Mouse (Mus musculus): ENCODE measurements around the gene Lmo1. TPM values are rescaled to one million over a fixed set of nuclear protein-coding genes. Genes with fewer than 3 reads are reported as not detected.

Gene Lmo1
- polyA plus RNA-seq, 1 experiment from 2014 or later = 50.5 TPM

DNA sequence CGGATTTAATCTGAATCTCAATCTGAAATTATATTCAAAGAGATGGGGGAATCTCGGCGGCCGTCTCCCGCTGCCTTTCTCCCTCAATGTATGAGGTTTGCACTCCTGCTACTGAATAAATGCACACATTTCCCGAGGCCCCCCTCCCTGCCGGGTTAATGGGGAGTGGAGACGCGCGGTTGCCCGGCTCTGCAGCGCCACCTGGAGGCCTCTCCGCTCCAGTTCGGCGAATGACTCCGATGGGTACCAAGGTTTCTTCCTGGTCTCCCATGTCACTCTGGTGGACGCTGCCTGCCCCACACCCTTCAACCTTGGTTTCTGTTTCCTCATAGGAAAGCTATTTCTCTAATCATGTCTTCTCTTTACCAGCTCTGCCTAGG, 4.6 kb downstream of the Lmo1 start:
- H3K4me1 ChIP-seq = peaks cover 83% of the 10 kb centered on the region
- H3K27ac ChIP-seq = peak overlapping the region; percentile 86
- H3K9me3 ChIP-seq (replicated peaks) = no peaks in the 10 kb centered on the region
- H3K4me3 ChIP-seq = peak overlapping the region; percentile 62
- peak overlapping the region; percentile 74 for H3K9ac ChIP-seq
- H3K27me3 ChIP-seq = peaks cover 55% of the 10 kb centered on the region
- no peaks in the 10 kb centered on the region for H3K36me3 ChIP-seq (ENCODE audit: poor library complexity, severe bottlenecking)
- peak; percentile 55 for ATAC-seq
- WGBS = under 1% methylated on average over 17 of the region's 17 CpGs
- peak overlapping the region; percentile 89 for H3K4me2 ChIP-seq

DNA sequence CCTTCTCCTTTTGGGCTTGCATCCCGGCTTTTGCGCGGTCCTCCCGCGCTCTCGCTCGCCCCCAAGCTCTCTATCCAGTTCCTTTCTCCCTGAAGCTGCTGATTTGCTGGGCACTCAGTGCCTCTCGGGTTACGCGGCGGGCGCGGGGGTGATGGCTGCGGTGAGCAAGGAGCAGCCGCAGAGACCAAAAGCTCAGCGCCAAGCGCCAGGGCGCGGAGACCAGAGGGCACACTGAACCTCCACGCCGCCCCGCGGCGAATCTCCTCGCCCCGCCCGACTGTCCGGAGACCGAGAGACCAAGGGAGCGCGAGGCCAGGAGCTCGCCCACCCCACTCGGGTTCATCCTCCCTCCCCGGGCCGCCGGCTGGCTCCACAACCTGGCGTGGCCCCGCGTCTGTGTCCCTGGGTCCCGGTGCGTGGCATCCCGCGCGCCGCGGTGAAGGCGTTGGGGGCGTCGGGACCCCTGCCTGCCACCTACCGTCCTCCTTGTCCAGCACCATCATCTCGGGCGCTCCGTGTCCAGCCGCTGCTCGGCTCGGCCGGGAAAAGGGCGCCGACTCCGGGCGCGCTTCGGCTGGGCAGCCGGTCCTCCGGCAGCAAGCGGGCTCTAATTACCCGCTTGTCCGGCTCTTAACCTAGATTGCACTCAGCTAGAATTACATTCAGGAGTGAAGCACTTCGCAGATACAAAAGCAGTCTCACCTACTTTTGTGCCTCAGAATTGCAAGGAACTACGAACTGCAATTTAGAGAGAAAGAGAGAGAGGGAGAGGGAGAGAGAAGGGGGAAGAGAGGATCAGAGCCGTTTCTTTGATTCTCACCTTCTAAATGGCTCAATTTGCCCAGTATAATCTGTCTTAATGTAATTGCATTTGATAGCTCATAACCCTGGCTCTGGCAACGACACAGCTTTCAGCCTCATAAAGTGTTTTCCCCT, 5.2 kb downstream of the Lmo1 start:
- peaks cover 55% of the 10 kb centered on the region for H3K27me3 ChIP-seq
- H3K9me3 ChIP-seq (replicated peaks) = no peaks in the 10 kb centered on the region
- peak overlapping the region; percentile 62 for H3K4me3 ChIP-seq
- peak overlapping the region; percentile 86 for H3K27ac ChIP-seq
- peak overlapping the region; percentile 74 for H3K9ac ChIP-seq
- H3K36me3 ChIP-seq (ENCODE audit: poor library complexity, severe bottlenecking) = no peaks in the 10 kb centered on the region
- ATAC-seq = peak; percentile 14; the same call in 1 of the 2 replicates
- under 1% methylated on average over 72 of the region's 72 CpGs for WGBS
- peaks cover 87% of the 10 kb centered on the region for H3K4me1 ChIP-seq
- peak overlapping the region; percentile 89 for H3K4me2 ChIP-seq

DNA sequence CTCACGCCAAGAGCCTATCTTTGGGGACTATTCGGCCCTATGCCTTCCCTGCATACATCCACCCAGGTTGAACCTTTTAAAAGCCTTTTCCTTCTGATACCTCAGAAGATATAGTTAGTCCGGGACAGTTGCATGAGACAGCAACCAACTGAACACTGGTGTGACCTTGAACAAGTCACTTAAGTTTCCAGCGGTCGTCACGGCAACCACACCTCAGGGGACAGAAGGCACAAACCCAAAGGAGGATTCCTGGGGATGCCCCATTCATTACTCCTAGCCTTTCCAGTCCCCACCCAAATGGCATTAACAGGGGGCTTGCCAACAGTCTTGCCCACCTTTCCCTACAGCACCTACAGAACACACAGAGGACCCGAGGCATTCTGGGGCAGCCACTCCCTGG, 6.3 kb downstream of the Lmo1 start:
- H3K36me3 ChIP-seq (ENCODE audit: poor library complexity, severe bottlenecking) = no peaks in the 10 kb centered on the region
- ATAC-seq = no peak
- H3K9me3 ChIP-seq (replicated peaks) = no peaks in the 10 kb centered on the region
- peaks cover 80% of the 10 kb centered on the region for H3K4me1 ChIP-seq
- peak overlapping the region; percentile 89 for H3K4me2 ChIP-seq
- peaks cover 50% of the 10 kb centered on the region for H3K27me3 ChIP-seq
- H3K9ac ChIP-seq = peak overlapping the region; percentile 74
- 90% methylated on average over 7 of the region's 7 CpGs for WGBS
- no peak overlapping the region for H3K27ac ChIP-seq
- H3K4me3 ChIP-seq = peak overlapping the region; percentile 62

DNA sequence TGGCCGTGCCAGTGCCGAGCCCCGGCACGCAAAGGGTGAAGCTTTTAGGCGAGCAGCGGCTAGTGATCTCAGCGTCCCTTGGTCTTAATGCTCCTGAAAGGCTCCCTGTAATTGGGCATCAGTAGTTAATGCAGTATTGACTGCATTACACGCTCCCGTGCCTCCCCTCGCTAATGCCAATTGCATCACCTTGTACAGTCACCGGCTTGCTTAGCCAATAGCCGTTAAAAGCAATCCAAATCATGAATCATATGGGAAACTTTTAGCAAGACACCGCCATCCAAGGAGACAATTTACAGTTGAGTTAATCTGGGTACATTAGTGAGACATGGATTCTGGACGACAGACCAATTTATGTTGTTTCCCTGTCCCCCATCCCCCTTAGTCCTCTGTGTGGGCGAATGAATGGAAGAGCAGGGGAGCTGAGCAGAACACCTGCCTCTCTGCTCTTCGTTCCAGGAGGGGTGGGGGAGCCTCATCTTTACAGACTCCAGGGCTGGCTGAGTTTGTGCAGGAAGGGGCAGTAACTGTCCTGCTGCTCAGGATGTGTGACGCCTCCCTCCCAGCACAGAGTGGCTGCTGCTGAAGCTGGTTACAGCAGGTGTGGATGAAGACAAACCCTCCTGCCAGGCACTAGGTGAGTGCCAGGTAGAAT, 8.9 kb downstream of the Lmo1 start:
- Histone ChIP-seq H3K4me1 (peaks cover 57% of the 10 kb centered on the region), H3K9ac (peak overlapping the region; percentile 17; the same call in 1 of the 2 replicates), H3K27me3 (peaks cover 23% of the 10 kb centered on the region), H3K36me3 (ENCODE audit: poor library complexity, severe bottlenecking) (no peaks in the 10 kb centered on the region), H3K27ac (peak overlapping the region; percentile 57), H3K9me3 (replicated peaks) (no peaks in the 10 kb centered on the region), H3K4me3 (peak overlapping the region; percentile 16), H3K4me2 (peak overlapping the region; percentile 51)
- WGBS = 18% methylated on average over 17 of the region's 17 CpGs
- ATAC-seq = peak; percentile 75

DNA sequence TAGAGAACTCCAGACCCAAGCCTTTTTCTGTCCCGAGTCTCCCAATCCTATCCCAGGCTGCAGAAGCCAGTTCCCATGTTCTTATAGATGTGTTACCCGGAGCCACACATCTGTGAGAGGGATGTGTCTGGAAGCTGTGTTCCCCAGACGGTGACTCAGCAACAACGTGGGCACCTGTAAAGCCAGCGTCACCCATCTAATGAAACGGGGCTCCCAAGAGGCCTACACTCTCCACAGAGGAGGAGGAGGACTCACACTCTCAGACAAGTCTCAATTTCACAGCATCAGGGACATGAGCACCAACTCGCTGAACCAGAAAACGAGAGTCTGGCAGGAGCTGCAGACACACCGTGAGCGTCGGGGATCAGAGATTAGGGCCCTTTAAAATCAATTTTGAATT, 20.7 kb downstream of the Lmo1 start:
- WGBS = 42% methylated on average over 11 of the region's 11 CpGs
- no peak overlapping the region for H3K4me2 ChIP-seq
- ATAC-seq = no peak
- no peak overlapping the region for H3K9ac ChIP-seq
- H3K27me3 ChIP-seq = peaks cover 50% of the 10 kb centered on the region
- no peak overlapping the region for H3K27ac ChIP-seq
- no peaks in the 10 kb centered on the region for H3K36me3 ChIP-seq (ENCODE audit: poor library complexity, severe bottlenecking)
- H3K4me1 ChIP-seq = peaks cover 56% of the 10 kb centered on the region
- H3K9me3 ChIP-seq (replicated peaks) = no peaks in the 10 kb centered on the region
- no peak overlapping the region for H3K4me3 ChIP-seq

DNA sequence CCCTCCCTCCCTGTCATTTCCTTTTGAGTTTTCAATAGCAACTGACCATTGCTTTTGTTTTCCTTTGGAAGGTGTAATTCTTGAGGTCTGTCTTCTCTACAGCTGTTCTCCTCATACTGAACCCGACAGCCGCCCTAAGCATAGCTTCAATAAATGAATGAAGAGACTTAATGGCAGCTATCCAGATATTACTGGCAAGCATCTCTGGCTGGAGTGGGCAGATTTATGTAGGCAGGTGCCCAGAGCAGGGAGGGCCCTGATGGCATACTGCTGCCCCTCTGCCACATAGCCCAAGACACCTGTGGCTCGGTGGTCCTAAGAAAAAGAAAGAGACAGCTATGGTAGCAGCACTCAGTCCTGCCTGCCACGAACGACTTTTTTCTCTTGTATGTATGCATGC, 21.5 kb downstream of the Lmo1 start:
- no peaks in the 10 kb centered on the region for H3K36me3 ChIP-seq (ENCODE audit: poor library complexity, severe bottlenecking)

DNA sequence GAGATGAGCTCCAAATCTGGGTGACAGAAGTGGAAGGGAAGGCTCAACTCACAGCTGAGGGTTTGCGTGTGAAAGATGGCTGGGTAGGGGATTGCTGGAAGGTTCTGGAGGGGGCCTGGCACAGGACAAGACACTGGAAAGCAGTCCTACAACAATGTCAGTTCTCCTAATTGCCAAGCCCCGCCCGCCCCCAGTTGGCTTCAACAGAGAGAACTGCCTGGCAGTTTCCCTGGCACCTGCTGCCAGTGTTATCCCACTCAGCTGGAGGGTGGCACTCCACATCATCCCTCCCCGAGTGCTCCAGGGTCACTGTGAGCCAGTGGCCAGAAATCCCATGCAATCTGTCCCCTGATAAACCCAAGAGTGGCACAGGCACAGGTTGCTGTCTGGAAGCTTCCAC, 23.9 kb downstream of the Lmo1 start:
- no peaks in the 10 kb centered on the region for H3K36me3 ChIP-seq (ENCODE audit: poor library complexity, severe bottlenecking)
- H3K4me2 ChIP-seq = no peak overlapping the region
- 71% methylated on average over 4 of the region's 4 CpGs for WGBS
- H3K9ac ChIP-seq = no peak overlapping the region
- ATAC-seq = no peak
- H3K27ac ChIP-seq = no peak overlapping the region
- H3K9me3 ChIP-seq (replicated peaks) = no peaks in the 10 kb centered on the region; the same call in 1 of the 2 replicates
- no peak overlapping the region for H3K4me3 ChIP-seq
- H3K27me3 ChIP-seq = peaks cover 42% of the 10 kb centered on the region
- peaks cover 49% of the 10 kb centered on the region for H3K4me1 ChIP-seq

More for the DNA sequence above, 21.5 kb downstream of the Lmo1 start:
- H3K9me3 ChIP-seq (replicated peaks) = no peaks in the 10 kb centered on the region
- H3K4me1 ChIP-seq = peaks cover 53% of the 10 kb centered on the region
- no peak overlapping the region for H3K4me2 ChIP-seq
- no peak overlapping the region for H3K27ac ChIP-seq
- H3K4me3 ChIP-seq = no peak overlapping the region
- 60% methylated on average over 5 of the region's 5 CpGs for WGBS
- peaks cover 55% of the 10 kb centered on the region for H3K27me3 ChIP-seq
- no peak for ATAC-seq
- H3K9ac ChIP-seq = no peak overlapping the region

DNA sequence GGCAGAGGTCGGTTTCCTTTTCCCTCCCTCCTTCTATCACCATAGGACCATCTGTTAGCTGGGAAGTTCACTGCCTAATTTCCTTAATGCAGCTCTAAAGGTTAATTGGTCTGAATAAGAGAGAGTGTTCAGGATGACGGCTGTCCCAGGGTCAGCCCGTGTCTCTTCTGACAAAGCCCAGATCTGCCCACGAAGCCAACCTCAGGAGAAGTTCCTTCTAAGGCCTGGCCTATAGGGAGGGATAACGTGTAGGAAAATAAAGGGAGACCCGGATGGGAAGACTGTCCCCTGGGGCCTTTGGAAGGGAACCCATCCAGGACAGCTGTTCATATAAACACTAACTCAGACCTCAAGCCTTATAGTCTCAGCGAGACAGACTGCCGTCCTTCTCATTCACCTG, 29.8 kb downstream of the Lmo1 start:
- Histone ChIP-seq H3K36me3 (ENCODE audit: poor library complexity, severe bottlenecking) (peaks cover 7% of the 10 kb centered on the region; the same call in 1 of the 2 replicates), H3K27ac (no peak overlapping the region), H3K9me3 (replicated peaks) (no peaks in the 10 kb centered on the region; the same call in 1 of the 2 replicates), H3K9ac (no peak overlapping the region), H3K4me3 (no peak overlapping the region), H3K4me2 (no peak overlapping the region), H3K27me3 (peaks cover 40% of the 10 kb centered on the region), H3K4me1 (peaks cover 59% of the 10 kb centered on the region)
- ATAC-seq = no peak
- 33% methylated on average over 8 of the region's 8 CpGs for WGBS

DNA sequence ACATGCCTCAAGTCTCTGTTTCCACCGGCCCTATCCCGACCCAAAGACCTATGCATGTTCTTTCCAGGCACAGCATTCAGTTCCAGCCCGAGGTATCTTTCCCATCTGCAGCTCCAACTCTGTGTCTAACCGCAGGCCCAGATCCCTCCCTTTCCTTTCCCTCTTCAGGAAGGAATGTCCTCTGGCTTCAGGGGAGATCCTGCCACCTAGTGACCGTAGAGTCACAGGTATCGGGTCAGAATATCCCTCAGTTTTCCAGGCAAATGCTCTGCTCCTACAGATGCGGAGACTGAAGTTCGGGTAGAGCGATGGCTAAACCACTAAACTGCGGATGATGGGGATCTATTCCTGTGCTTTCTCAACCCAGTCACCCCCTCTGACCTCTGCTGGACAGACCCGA, 30.3 kb downstream of the Lmo1 start:
- H3K9ac ChIP-seq = no peak overlapping the region
- peaks cover 7% of the 10 kb centered on the region; the same call in 1 of the 2 replicates for H3K36me3 ChIP-seq (ENCODE audit: poor library complexity, severe bottlenecking)
- H3K27ac ChIP-seq = no peak overlapping the region
- peaks cover 36% of the 10 kb centered on the region for H3K27me3 ChIP-seq
- 61% methylated on average over 11 of the region's 11 CpGs for WGBS
- H3K4me1 ChIP-seq = peaks cover 57% of the 10 kb centered on the region
- H3K4me3 ChIP-seq = no peak overlapping the region
- no peaks in the 10 kb centered on the region; the same call in 1 of the 2 replicates for H3K9me3 ChIP-seq (replicated peaks)
- no peak overlapping the region for H3K4me2 ChIP-seq
- no peak for ATAC-seq

DNA sequence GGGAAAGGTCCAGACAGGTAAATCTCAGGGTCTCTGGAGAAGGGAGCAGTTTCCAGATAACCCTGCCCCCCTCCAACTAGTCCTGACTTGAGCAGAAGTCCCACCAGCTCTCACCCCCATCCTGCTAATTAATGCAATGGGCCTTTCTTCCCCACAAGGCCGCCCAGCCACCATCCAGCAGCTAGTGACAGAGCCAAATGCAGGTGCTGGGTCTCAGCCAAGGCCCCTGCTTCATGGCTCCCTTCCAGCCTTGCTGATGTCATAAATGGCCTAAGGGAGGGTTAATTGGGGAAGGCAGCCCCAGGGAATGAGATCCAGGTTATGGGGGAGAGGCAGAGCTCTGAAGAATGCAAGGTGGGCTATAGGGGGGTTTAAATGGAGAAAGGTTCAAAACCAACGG, 32.4 kb downstream of the Lmo1 start:
- no peak overlapping the region; the same call in 1 of the 2 replicates for H3K27ac ChIP-seq
- no peak overlapping the region for H3K4me3 ChIP-seq
- peaks cover 20% of the 10 kb centered on the region for H3K36me3 ChIP-seq (ENCODE audit: poor library complexity, severe bottlenecking)
- peaks cover 44% of the 10 kb centered on the region for H3K27me3 ChIP-seq
- H3K4me2 ChIP-seq = no peak overlapping the region
- H3K9ac ChIP-seq = no peak overlapping the region
- ATAC-seq = peak; percentile 66; the same call in 1 of the 2 replicates
- H3K4me1 ChIP-seq = peaks cover 57% of the 10 kb centered on the region
- no peaks in the 10 kb centered on the region for H3K9me3 ChIP-seq (replicated peaks)
- 16% methylated on average over 2 of the region's 2 CpGs for WGBS

DNA sequence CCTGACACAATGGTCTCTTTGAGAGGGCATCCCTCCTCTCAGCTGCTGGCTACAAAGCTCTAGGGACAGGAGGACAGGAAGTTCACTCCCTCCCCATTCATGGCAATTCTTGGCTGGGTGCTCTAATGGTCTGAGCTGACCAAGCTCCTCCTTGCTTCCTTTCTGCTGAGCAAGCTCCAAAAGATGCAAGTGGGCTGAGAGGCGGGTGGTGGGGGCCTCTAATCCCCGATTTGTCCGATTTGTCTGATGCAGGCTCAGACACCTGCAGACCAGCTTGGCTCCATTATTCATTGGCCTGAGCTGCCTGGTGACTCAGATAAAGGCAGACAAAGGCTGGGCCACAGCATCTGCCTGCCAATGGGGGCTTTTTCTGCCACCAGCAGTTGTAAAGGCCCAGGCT, 33.3 kb downstream of the Lmo1 start:
- no peak overlapping the region; the same call in 1 of the 2 replicates for H3K4me2 ChIP-seq
- H3K9ac ChIP-seq = 0 out of 2 replicates have a peak overlapping the region, but pooled peaks have one; percentile 13
- peaks cover 48% of the 10 kb centered on the region for H3K27me3 ChIP-seq
- H3K36me3 ChIP-seq (ENCODE audit: poor library complexity, severe bottlenecking) = peaks cover 25% of the 10 kb centered on the region
- WGBS = 6% methylated on average over 3 of the region's 3 CpGs
- H3K4me3 ChIP-seq = no peak overlapping the region
- peaks cover 57% of the 10 kb centered on the region for H3K4me1 ChIP-seq
- H3K9me3 ChIP-seq (replicated peaks) = no peaks in the 10 kb centered on the region
- no peak overlapping the region for H3K27ac ChIP-seq
- no peak; the same call in 1 of the 2 replicates for ATAC-seq

DNA sequence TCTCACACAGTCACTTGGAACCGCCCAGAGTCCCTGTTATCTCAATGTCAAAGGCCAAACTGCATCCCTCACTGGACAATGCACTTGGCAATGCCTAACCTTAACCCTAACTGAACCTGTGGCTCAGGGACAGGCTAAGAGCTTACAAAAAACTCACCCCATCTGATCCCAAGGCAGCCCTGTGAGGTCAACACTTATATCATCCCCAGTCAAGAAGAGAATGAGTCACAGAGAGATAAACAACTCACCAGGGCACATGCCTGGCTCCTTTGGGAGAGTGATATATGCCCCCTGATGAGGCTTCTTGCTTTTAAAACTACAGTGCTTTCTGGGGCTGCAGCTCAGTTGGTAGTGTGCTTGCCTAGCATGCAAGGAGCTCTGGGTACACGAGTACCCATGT, 34.0 kb downstream of the Lmo1 start:
- WGBS = 72% methylated on average over 2 of the region's 2 CpGs
- Histone ChIP-seq H3K4me3 (no peak overlapping the region), H3K27ac (no peak overlapping the region), H3K4me1 (peaks cover 50% of the 10 kb centered on the region), H3K36me3 (ENCODE audit: poor library complexity, severe bottlenecking) (peaks cover 28% of the 10 kb centered on the region), H3K4me2 (no peak overlapping the region), H3K9ac (no peak overlapping the region), H3K27me3 (peaks cover 46% of the 10 kb centered on the region), H3K9me3 (replicated peaks) (no peaks in the 10 kb centered on the region)
- no peak for ATAC-seq

All from forebrain, embryonic 13.5 days (tissue).